Comparison of ENCODE assay signal across 19 mouse cellular contexts in the genomic region with DNA sequence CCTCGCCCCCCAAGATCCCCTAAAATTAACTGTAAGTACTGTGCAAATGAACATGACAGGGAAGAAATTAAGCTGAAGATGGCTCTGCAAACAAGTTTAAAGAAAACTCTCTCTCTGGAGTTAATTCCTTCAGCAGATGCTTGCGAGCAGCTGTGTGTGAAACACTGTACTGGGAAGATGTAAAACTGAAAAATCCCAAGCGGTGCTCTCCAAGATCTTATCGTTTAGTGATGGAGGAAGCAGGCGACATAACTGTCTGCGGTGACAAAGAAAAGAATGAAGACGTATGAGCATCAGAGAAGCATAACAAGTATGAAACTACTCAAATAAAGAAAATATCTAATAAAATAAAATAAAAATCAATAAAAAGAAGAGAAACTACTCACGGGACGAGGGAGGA.
"Had no signal": no experiment of that assay in that cellular context is flagged by ENCODE, and none has a peak within 500 bp of the region (broad histone marks: within the 10 kb centered on the region; RNA-seq: fewer than 3 reads in every experiment).

No protein-coding gene starts in this region.

- DNase-seq: kidney, adult 8-10 months; kidney, postnatal 10 days; kidney, postnatal 36 days; layer of hippocampus, postnatal 36 days; lung, adult 2 months; lung, postnatal 14 days; lung, postnatal 4 days; midbrain, embryonic 14.5 days; right cerebral cortex, adult 18-20 months; right cerebral cortex, postnatal 14 days; right cerebral cortex, postnatal 4 days; thymus, adult 2 months; thymus, postnatal 14 days; thymus, postnatal 4 days had no signal

- H3K27me3 ChIP-seq: kidney, embryonic 15.5 days had no signal

- H3K9me3 ChIP-seq: kidney, embryonic 15.5 days had no signal

- H3K27ac ChIP-seq: kidney, embryonic 15.5 days; left cerebral cortex, adult 2 months; liver, embryonic 14.5 days; stomach, postnatal 0 days had no signal

- H3K4me2 ChIP-seq: kidney, embryonic 15.5 days; midbrain, embryonic 11.5 days had no signal

- H3K4me3 ChIP-seq: kidney, embryonic 15.5 days; left cerebral cortex, adult 2 months had no signal

- H3K9ac ChIP-seq: kidney, embryonic 15.5 days; liver, embryonic 14.5 days had no signal
